Mouse (Mus musculus): ENCODE data around the gene Gpsm2. TPM values are rescaled to one million over a fixed set of nuclear protein-coding genes. Genes with fewer than 3 reads are reported as not detected.

Gene Gpsm2
- 14.5 and 14.7 TPM in 2 replicates for polyA plus RNA-seq (2012; rRNA removed)

DNA sequence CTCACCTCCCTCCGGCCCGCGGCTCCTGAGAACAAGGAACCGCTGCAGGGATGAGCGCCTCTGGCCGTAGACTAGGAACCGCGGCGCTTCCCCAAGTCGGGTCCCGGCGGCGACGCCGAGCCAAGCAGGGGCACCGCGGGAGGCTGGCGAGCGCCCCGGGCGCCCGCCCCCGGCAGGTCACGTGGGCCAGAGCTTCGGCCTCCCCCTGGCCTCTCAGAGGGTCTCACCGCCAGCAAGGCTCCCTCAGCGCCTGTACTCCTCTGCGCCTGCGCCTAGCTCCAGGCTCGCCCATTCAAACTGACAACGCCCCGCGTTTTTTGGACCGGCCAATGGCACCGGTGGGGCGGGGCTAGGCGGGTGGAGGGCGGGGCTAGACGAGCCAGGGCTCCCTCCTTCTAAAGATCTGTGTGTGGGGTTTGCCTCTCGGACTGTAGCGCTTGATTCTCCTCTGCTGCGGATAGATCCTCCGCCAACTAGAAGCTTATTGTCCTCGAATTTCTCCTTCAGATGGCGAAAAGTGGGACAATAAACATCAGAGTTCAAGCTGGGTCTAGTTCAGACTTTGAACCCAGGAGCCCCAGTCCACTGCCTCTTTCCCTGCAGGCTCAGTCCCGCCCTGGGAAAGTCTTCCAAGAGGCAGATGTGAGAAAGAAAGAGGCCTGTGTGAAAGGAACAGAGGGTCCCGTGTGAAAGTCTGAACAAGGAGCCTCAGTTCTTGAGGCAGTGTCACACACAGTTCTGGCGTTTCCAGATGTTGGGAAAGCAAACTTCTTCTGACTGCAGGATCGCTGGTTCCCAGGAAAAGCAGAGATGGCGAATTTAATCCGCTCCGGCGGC, at the start of gene Gpsm2:
TSS of gene Gpsm2 (minus strand) at position 274 of the 837 bp plus-strand sequence.
- TF ChIP-seq CTCF (IDR thresholded peaks at IDR 0.05; ENCODE audit: borderline replicate concordance, extremely low read depth, insufficient read depth, insufficient read length) (no peak), POLR2A (IDR thresholded peaks at IDR 0.05; ENCODE audit: borderline replicate concordance, extremely low read depth, insufficient read depth, insufficient read length, poor library complexity, severe bottlenecking) (peak; percentile 66)
- DNase-seq (ENCODE audit: low read depth) = peak; percentile 98

DNA sequence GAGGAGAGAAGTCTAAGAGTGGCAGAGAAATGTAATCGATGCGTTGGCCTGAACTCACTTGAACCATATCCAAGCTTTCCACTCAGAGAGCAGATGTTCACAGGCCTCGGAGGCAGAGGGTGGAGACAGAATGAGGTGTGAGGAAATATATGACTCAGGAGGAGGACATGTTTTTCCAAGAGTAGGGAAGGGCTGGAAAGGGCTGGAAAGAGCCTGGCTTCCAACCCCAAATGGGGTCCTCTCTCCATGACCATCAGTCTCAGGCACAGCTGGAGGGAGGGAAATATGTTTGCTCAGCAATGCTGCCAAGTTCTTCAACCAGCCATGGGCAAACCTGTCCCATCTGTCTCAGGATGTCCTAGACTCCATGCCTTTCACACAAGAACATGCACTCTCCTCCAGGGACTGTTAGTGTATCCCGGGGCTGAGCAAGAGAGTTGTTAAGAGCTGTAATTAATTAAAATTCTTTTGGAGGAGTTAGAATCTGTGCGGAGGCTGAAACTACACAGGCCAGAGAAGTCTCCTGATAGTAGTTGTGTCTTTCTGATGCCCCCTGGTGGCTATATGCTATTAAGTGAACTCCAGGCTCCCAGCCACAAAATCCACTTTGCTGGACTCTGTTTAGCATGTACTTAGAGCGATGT, 48.7 kb upstream of the Gpsm2 start:
- no peak for TF ChIP-seq POLR2A (IDR thresholded peaks at IDR 0.05; ENCODE audit: borderline replicate concordance, extremely low read depth, insufficient read depth, insufficient read length, poor library complexity, severe bottlenecking)
- TF ChIP-seq CTCF (IDR thresholded peaks at IDR 0.05; ENCODE audit: borderline replicate concordance, extremely low read depth, insufficient read depth, insufficient read length) = peak; percentile 66; the same call in 1 of the 2 replicates
- peak; percentile 86 for DNase-seq (ENCODE audit: low read depth)

DNA sequence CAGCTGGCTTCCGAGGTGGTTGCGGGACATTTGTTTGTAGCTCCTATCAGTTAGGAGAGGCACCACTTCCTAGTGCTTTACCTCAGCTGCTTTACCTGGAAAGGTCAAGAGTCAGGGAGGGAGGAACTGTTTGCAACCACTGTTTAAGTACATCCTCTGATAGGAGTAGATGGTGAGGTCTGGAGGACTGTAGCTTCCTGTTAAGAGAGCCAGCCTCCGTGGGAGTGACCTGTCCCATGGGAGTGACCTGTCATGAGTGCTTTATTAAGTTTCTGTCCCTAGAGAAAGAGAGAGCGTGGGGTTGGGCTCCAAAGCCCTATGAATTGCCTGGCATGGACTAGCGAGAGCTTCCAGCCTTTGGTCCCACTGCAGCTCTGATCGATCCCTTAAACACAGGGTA, 47.4 kb upstream of the Gpsm2 start:
- DNase-seq (ENCODE audit: low read depth) = no peak
- TF ChIP-seq CTCF (IDR thresholded peaks at IDR 0.05; ENCODE audit: borderline replicate concordance, extremely low read depth, insufficient read depth, insufficient read length) (no peak), POLR2A (IDR thresholded peaks at IDR 0.05; ENCODE audit: borderline replicate concordance, extremely low read depth, insufficient read depth, insufficient read length, poor library complexity, severe bottlenecking) (no peak)

DNA sequence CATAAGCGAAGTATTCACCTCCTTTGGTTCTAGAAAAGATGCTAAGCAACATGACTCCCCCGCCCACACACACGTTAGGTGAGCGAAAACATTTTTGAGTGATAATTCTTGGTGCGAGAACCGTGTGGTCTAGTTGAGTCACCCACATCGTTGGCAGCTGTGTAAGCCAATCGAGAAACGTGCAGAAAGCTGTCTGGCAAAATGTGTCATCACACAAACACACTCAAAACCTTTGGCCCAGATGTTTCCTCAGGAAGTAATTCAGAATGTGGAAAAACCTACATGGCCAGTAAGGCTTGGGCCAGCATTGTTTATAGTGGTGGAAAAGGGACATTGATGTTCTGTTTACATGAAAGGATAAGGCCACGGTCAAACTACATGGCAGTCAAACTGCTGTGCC, 45.3 kb upstream of the Gpsm2 start:
- TF ChIP-seq CTCF (IDR thresholded peaks at IDR 0.05; ENCODE audit: borderline replicate concordance, extremely low read depth, insufficient read depth, insufficient read length) = no peak
- no peak for TF ChIP-seq POLR2A (IDR thresholded peaks at IDR 0.05; ENCODE audit: borderline replicate concordance, extremely low read depth, insufficient read depth, insufficient read length, poor library complexity, severe bottlenecking)
- no peak for DNase-seq (ENCODE audit: low read depth)

DNA sequence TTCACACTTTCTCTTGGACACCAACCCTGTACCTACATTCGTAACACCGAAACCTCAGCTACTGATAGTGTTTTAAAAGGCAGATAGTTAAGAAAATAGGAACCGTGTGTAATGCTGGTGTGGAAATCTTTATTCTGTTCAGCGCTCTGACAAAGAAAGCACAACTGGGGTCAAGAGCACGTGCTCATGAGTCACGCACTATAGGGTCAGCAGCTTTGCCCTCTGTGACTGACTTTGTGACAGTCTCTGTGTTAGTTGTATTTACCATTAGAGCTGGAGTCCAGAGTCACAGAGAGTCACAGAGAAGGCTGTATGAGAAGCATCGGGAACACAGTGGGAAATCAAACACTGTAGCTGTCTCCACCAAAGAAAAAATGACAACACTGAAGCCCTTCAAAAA, 44.8 kb upstream of the Gpsm2 start:
- no peak for TF ChIP-seq POLR2A (IDR thresholded peaks at IDR 0.05; ENCODE audit: borderline replicate concordance, extremely low read depth, insufficient read depth, insufficient read length, poor library complexity, severe bottlenecking)
- no peak for TF ChIP-seq CTCF (IDR thresholded peaks at IDR 0.05; ENCODE audit: borderline replicate concordance, extremely low read depth, insufficient read depth, insufficient read length)
- no peak for DNase-seq (ENCODE audit: low read depth)

DNA sequence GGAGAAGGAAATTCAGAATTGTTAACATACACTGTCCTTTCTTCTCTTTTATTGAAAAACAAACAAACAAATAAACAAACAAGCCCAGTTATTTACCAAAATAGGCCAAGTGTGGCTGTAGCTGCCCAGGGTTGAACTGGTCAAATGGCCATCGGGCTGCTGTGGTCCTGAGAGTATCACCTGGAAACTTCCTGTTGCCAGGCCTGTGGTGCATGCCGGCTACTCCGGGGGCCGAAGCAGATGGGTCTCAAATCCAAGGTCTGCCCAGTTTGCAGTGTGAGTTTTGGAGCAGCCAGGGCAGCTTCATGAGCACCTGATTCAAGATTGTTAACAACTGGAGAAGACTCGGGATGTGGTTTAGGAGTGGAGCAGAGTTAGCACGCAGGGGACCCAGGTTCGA, 43.4 kb upstream of the Gpsm2 start:
- no peak for DNase-seq (ENCODE audit: low read depth)
- TF ChIP-seq POLR2A (IDR thresholded peaks at IDR 0.05; ENCODE audit: borderline replicate concordance, extremely low read depth, insufficient read depth, insufficient read length, poor library complexity, severe bottlenecking) = no peak

DNA sequence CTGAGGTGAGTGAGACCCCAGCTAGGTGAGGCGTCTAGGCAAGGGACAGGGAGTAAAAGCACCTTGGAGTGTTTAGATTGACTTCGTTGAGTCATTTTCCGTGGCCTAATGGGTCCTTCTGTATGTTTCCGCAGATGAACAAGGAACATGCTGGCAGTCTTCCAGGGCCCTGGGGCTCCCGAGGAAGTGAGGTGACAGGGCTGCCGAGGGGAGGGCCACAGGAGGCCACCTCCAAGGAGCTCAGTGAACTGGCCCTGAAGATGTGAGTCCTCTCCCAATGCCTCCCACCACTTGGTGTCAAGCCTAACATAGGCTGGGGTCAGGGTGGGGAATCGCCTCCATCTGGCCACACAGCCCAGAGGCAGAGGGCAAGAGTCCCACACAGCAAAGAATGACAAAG, 42.9 kb upstream of the Gpsm2 start:
- DNase-seq (ENCODE audit: low read depth) = peak; percentile 23
- no peak for TF ChIP-seq CTCF (IDR thresholded peaks at IDR 0.05; ENCODE audit: borderline replicate concordance, extremely low read depth, insufficient read depth, insufficient read length)
- no peak for TF ChIP-seq POLR2A (IDR thresholded peaks at IDR 0.05; ENCODE audit: borderline replicate concordance, extremely low read depth, insufficient read depth, insufficient read length, poor library complexity, severe bottlenecking)

DNA sequence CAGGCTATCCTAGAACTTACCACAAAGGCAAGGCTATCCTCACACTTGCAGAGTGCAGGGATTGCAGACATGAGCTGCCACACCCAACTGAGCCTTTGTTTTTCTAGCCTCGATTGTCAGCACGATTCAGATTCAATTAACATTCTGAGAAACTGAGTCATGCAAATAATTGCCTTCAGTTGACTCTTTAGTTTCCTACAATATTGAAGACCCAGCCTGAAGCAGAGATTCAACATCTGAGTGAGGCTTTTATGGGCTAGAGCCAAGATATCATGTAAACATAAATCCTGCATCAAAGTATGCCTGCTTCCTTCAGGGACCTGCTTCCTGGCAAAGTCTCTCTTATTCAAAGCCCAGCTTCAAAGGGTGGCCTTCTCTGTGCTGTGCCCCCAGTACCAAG, 41.6 kb upstream of the Gpsm2 start:
- no peak for TF ChIP-seq POLR2A (IDR thresholded peaks at IDR 0.05; ENCODE audit: borderline replicate concordance, extremely low read depth, insufficient read depth, insufficient read length, poor library complexity, severe bottlenecking)

DNA sequence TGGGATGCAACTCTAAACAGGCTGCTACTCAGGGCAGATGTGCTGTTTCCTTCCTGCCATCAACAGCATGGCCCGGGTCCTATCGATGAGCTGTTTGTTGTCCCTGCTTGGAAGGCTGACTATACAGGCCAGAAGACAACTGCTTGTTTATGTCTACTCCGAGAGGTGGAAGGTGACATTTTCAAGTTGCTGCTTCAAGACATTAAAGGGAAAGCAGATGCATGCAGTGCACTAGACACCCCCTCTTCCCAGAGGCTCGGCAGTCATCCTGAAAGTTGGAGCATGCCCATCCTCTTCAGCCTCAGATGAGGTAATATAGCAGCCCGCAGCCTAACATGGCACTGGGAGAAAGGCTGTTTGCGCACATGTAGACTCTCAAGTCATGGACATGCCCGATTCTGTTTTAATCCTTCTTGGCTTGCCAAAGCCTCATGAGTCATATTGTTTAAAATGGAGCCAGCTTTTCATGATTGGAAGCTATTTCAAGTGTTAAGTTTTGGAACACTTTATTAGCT, 40.5 kb upstream of the Gpsm2 start:
- peak; percentile 12 for DNase-seq (ENCODE audit: low read depth)
- no peak for TF ChIP-seq CTCF (IDR thresholded peaks at IDR 0.05; ENCODE audit: borderline replicate concordance, extremely low read depth, insufficient read depth, insufficient read length)

More for the DNA sequence above, 41.6 kb upstream of the Gpsm2 start:
- no peak for DNase-seq (ENCODE audit: low read depth)

DNA sequence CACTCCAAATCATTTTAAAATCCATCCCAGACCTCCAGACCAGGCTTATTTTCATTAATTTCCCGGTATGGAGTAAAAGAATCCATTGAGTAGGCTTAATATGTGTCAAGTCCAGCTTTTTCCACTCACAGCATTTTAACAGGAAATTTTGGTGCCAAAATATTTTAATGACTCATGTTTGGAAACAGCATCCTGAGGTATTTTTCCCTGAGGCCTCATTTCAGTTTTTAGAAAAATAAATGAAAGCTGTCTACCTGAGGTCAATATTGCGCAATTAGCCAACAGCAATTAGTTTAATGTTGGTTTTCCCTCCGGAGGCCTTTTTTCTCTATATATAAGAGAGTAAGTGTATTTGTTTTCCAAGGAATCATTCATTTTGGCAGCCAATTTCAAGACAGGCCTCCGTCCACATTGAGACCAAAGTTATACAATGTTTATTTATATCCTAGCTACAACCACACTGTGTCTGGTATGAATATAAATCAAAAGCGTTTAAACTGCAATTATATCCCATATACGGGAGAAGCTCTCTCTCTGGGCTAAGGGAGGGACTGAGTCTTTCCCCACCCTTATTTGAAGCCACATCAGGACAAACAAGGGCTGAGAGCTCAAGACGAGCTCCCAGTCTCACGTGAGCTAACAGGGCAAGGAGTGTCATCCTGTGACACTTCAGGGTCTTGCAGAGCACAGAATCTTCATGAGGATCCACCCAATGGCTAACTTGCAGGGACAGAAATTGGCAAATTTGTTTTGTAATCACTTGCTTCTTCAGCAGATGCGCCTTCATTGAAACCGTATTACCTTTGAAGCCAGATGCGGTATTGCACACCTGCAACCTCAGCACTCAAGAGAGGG, 37.7 kb upstream of the Gpsm2 start:
- DNase-seq (ENCODE audit: low read depth) = no peak
- TF ChIP-seq CTCF (IDR thresholded peaks at IDR 0.05; ENCODE audit: borderline replicate concordance, extremely low read depth, insufficient read depth, insufficient read length) (no peak), POLR2A (IDR thresholded peaks at IDR 0.05; ENCODE audit: borderline replicate concordance, extremely low read depth, insufficient read depth, insufficient read length, poor library complexity, severe bottlenecking) (no peak)

DNA sequence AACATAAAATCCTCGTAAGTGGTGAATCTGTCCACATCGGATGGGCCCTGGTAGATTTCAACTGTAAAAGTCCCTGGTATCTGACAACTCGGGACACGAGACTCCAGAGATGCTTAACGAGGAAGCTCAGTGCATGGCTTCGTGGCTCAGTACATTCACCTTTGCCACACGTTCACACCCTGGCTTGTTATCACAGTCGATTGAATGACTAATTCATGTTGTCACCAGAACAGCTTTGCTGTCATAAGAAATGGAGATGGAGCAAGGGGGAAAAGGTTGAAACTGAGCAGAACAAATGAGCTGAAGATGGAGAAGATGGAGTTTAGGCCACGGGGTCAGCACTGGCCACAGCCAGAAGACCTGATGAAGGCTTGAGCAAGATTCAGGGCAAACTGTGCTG, 35.5 kb upstream of the Gpsm2 start:
- no peak for TF ChIP-seq POLR2A (IDR thresholded peaks at IDR 0.05; ENCODE audit: borderline replicate concordance, extremely low read depth, insufficient read depth, insufficient read length, poor library complexity, severe bottlenecking)
- no peak for TF ChIP-seq CTCF (IDR thresholded peaks at IDR 0.05; ENCODE audit: borderline replicate concordance, extremely low read depth, insufficient read depth, insufficient read length)
- peak; percentile 12 for DNase-seq (ENCODE audit: low read depth)
